Mouse (Mus musculus) spleen, adult 2 months (tissue): ENCODE data around the gene Tpm1. TPM values are rescaled to one million over a fixed set of nuclear protein-coding genes. Genes with fewer than 3 reads are reported as not detected.

Source experiments
- DNase-seq, 2 experiments: peaks; one replicate each; pipeline versions ENCODE4 v3.0.0 to v3.0.0-alpha.2; 2012 to 2021; ENCODE audit warnings: low spot score in 2 of 2, low read depth in 1 of 2
- H3K27ac ChIP-seq: fragments of 200-500 bp; 2 replicates; pipeline ENCODE4 v1.5.1; 2012; ENCODE audit warnings: low read length, inconsistent platforms; ENCODE audit not compliant: insufficient read depth
- H3K27me3 ChIP-seq: fragments of 200-500 bp; 2 replicates; pipeline ENCODE4 v1.6.1; 2012; ENCODE audit warnings: mild to moderate bottlenecking, moderate library complexity, low read length, inconsistent platforms; ENCODE audit not compliant: control insufficient read depth, insufficient read depth
- H3K36me3 ChIP-seq: fragments of 200-500 bp; 2 replicates; pipeline ENCODE4 v1.6.1; 2012; ENCODE audit warnings: mild to moderate bottlenecking, low read length, inconsistent platforms; ENCODE audit not compliant: control insufficient read depth, insufficient read depth
- H3K4me1 ChIP-seq: fragments of 200-500 bp; 2 replicates; pipeline ENCODE4 v1.6.1; 2011; ENCODE audit warnings: inconsistent platforms; ENCODE audit not compliant: control insufficient read depth, insufficient read depth, insufficient read length
- H3K4me3 ChIP-seq: fragments of 200-500 bp; 2 replicates; pipeline ENCODE4 v1.5.1; 2011; ENCODE audit warnings: mild to moderate bottlenecking, inconsistent platforms; ENCODE audit not compliant: insufficient read depth, insufficient read length; ENCODE audit errors: extremely low read depth
- CTCF ChIP-seq: fragments of 200-500 bp; IDR thresholded peaks from 2 replicates; pipeline ENCODE4 v1.5.1; 2011; ENCODE audit warnings: mild to moderate bottlenecking, inconsistent platforms; ENCODE audit not compliant: insufficient read depth, insufficient read length, insufficient replicate concordance; ENCODE audit errors: extremely low read depth
- POLR2A ChIP-seq: fragments of 200-500 bp; IDR thresholded peaks from 2 replicates; pipeline ENCODE4 v1.6.1; 2011; ENCODE audit warnings: low read depth, low read length, inconsistent platforms
- WGBS: fragments of 180-500 bp; shearing (Covaris S2); methylation state at CpG from one replicate; pipeline ENCODE4 v1.1.7; 2018; 5-methylcytosine and 5-hydroxymethylcytosine counted together
- polyA plus RNA-seq: library from polyadenylated mRNA; depleted of rRNA; stranded (reverse); fragments of >200 nt; gene quantifications from 2 replicates; pipeline ENCODE4 v1.2.3, GENCODE M21; 2012

Gene Tpm1
- polyA plus RNA-seq, 1 experiment: 39.0 TPM

GRCm38 (mm10) chr9:67083801-67084200, 34.6 kb upstream of the Tpm1 start:
- H3K4me3 ChIP-seq: no peak overlapping the region
- TF ChIP-seq CTCF (no peak), POLR2A (no peak)
- WGBS: 91% methylated on average over 4 of the region's 4 CpGs
- no peak overlapping the region for H3K27ac ChIP-seq
- H3K4me1 ChIP-seq: no peaks in the 10 kb centered on the region
- no peak for DNase-seq
- H3K36me3 ChIP-seq: no peaks in the 10 kb centered on the region
- no peaks in the 10 kb centered on the region for H3K27me3 ChIP-seq

DNA sequence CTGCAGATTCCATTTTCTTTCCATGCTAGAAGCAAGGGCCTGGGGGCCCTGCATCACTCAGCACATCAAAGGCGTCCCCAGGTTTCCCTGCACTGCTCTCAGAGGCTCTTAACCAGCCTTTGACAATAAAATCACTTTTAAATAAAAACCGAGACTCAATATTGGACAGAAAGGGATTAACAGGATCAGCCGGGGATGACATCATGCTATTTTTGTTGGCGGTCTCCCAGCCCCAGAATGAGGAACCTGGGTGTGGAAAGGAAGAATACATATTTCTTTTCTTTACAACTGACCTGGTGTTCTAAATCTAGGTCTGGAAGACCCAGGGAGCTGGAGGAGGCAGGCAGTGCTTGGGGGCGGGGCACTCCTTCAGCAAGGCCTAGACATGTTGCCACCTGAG, 32.5 kb upstream of the Tpm1 start:
- Histone ChIP-seq H3K4me3 (no peak overlapping the region), H3K27me3 (no peaks in the 10 kb centered on the region; the same call in 1 of the 2 replicates), H3K4me1 (no peaks in the 10 kb centered on the region), H3K36me3 (no peaks in the 10 kb centered on the region), H3K27ac (no peak overlapping the region)
- 54% methylated on average over 5 of the region's 5 CpGs for WGBS
- DNase-seq: no peak
- TF ChIP-seq CTCF: no peak
- TF ChIP-seq POLR2A: no peak

- no peaks in the 10 kb centered on the region; the same call in 1 of the 2 replicates for H3K27me3 ChIP-seq
- no peaks in the 10 kb centered on the region for H3K36me3 ChIP-seq
- no peak for DNase-seq
- WGBS: 52% methylated on average over 8 of the region's 8 CpGs
- H3K4me3 ChIP-seq: no peak overlapping the region
- TF ChIP-seq CTCF (no peak), POLR2A (no peak)
- H3K27ac ChIP-seq: no peak overlapping the region
- H3K4me1 ChIP-seq: no peaks in the 10 kb centered on the region
These were observed 28.6 kb upstream of the Tpm1 start for GRCm38 (mm10) chr9:67077658-67078319.

- H3K27ac ChIP-seq: no peak overlapping the region
- 47% methylated on average over 7 of the region's 7 CpGs for WGBS
- TF ChIP-seq POLR2A (no peak), CTCF (no peak)
These were observed 28.1 kb upstream of the Tpm1 start for GRCm38 (mm10) chr9:67077266-67077657.

DNA sequence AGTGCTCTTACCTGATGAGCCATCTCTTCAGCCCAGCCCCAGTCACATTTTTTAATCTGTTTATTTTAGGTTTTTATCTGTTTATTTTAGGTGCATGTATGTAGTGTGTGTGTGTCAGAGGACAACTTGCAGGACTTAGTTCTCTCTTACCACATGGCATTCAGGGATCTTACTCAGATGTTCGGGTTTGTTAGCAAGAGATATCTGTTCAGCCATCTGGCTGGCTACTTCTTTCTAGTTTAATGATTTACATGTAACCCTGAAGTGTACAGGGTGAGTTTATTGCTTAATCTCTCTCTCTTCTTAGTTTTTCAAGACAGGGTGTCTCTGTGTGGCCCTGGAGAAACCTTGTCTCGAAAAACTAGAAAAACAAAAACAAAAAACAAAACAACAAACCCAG, 23.0 kb upstream of the Tpm1 start:
- H3K4me1 ChIP-seq: no peaks in the 10 kb centered on the region
- DNase-seq: no peak
- TF ChIP-seq CTCF (no peak), POLR2A (no peak)
- 47% methylated on average over 2 of the region's 2 CpGs for WGBS
- H3K27ac ChIP-seq: no peak overlapping the region
- H3K27me3 ChIP-seq: no peaks in the 10 kb centered on the region
- H3K4me3 ChIP-seq: no peak overlapping the region
- no peaks in the 10 kb centered on the region for H3K36me3 ChIP-seq

More at GRCm38 (mm10) chr9:67077266-67077657, 28.1 kb upstream of the Tpm1 start:
- no peak for DNase-seq
- Histone ChIP-seq H3K4me3 (no peak overlapping the region), H3K27me3 (no peaks in the 10 kb centered on the region; the same call in 1 of the 2 replicates), H3K4me1 (no peaks in the 10 kb centered on the region), H3K36me3 (no peaks in the 10 kb centered on the region)

- H3K27me3 ChIP-seq: no peaks in the 10 kb centered on the region
- DNase-seq: no peak
These were observed 22.4 kb upstream of the Tpm1 start for GRCm38 (mm10) chr9:67071596-67071995.

GRCm38 (mm10) chr9:67071103-67071502, 21.9 kb upstream of the Tpm1 start:
- TF ChIP-seq CTCF (no peak), POLR2A (no peak)

More at GRCm38 (mm10) chr9:67071596-67071995, 22.4 kb upstream of the Tpm1 start:
- WGBS: 79% methylated on average over 7 of the region's 7 CpGs
- Histone ChIP-seq H3K4me1 (no peaks in the 10 kb centered on the region), H3K4me3 (no peak overlapping the region), H3K27ac (no peak overlapping the region), H3K36me3 (no peaks in the 10 kb centered on the region)
- TF ChIP-seq CTCF (no peak), POLR2A (no peak)

More at GRCm38 (mm10) chr9:67071103-67071502, 21.9 kb upstream of the Tpm1 start:
- no peaks in the 10 kb centered on the region for H3K27me3 ChIP-seq
- no peak for DNase-seq
- no peaks in the 10 kb centered on the region for H3K4me1 ChIP-seq
- H3K36me3 ChIP-seq: no peaks in the 10 kb centered on the region
- no peak overlapping the region for H3K4me3 ChIP-seq
- H3K27ac ChIP-seq: no peak overlapping the region
- whole genome bisulfite sequencing: 81% methylated on average over 6 of the region's 6 CpGs
